Mouse (Mus musculus): ENCODE measurements at regions not wholly inside any gene's neighbourhood (a gene's known extent, or its start where the extent isn't known, plus 50 kb on each side); places are given as distances from the start of the nearest gene placed in this dataset.
A peak's percentile ranks its signal among the peaks of the same experiment; 100 is the strongest.
"Not testable (repeated sequence)": the region's sequence is repeated elsewhere in the genome, so short reads cannot be mapped to it uniquely, and the experiment has no call there.

DNA sequence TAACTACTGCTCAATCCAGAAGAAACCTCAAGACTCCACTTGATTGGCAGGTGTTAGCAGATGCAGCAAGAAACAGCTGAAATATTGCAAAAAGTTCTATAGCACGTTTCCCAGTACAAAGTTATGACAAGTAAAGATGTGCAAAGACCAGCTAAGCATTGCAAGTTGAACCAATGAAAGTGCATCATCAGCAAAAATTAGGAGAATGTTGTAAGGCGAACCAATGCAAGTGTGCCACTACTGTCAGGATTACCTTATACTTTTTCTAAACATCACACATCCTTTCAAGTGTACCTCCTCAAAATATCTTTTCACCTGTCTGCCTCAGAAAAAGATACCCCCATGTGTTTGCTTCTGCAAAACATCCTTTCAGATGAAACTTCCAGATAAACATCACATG is 244.7 kb downstream of the Slco6d1 start:
- DNase-seq (ENCODE audit: low spot score): no peak

DNA sequence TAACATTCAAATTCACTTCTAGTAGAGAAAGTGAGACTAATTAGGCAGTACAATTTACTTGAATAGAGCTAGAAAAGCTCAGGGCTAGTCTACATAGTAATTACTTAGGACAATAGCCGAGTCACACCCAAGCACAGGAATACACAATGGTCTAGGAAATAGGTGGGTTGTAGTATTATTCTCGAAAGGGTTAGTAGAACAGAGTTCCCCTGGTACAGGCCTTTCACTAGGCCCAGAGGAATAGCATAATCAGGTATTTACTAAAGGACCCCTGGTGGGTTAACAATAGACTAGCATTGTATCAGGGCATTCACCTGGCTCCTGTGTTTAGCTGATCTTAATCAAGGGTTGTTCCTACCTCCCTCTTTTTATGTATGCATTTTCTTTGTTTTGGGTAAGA is 246.5 kb downstream of the Slco6d1 start:
- DNase-seq (ENCODE audit: low spot score): not testable (repeated sequence)

DNA sequence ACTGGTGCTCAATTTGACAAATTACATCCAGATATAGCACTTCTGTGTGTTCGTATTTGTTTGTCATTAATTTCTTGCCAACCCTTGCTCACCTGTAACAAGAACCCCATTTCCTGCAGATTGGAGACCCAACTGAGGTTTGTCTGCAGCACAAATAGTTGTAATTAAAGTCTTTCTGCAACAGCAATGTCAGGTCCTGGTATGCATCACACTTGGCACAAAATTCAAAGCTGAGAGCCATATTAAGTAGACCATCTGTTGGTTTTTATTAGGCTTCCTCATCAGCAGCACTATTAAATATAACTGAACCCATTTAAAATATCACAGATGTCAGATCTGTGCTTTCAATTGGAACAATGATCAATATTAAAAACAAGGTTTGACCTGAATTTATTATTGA is 247.0 kb downstream of the Slco6d1 start:
- DNase-seq (ENCODE audit: low spot score): no peak

DNA sequence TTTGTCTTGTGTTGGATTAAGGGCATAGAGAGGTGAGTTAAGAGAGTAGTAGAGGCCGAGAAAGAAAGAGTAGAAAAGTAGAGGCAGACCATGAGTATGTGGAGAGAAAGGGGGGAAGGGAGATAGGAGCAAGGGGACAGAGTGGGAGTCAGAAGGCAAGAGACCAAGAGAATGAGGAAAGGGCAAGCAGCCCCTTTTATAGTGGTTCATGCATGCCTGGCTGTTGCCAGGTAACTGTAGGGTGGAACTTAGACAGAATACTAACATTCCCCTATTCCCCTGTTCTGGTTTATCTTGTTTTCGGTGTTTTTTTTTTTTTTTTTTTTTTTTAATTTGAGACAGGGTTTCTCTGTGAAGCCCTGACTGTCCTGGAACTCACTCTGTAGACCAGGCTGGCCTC is 247.7 kb downstream of the Slco6d1 start:
- no peak for DNase-seq (ENCODE audit: low spot score)

DNA sequence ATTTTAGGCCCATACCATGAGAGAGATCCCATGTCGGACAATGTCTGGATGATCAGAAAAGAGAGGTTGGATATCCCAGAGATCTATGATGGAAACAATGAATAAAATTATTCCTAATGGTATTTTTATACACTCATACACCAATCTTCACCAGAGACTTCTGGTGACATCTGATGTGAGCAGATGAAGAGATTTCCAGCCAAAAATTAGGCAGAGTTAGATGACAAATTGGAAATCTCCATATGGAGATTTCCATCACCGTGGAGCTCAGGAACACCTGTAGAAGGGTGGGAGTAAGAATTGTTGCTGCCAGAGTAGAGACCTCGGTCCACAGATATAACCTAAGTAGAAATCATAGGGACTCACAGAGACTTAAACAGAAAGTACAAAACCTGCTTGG is 257.8 kb downstream of the Slco6d1 start:
- DNase-seq (ENCODE audit: low spot score): no peak

DNA sequence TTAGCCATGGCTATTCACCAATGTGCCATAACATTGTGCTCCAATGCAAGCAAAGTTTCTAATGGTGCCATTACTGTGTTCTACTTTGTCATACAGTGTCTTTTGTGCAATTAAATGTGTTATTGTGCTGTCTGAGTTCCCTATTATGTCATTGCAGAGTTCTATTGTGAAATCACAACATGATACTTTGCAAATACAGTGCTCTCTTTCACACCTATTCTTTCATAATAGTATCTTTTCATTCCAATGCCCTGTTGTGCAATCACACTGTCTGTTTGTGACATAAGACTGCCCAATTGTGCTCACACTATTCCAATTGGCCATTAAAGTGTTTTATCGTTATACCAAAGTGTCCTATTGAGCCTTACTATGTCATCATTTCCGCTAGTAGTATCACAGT is 292.9 kb downstream of the Slco6d1 start:
- DNase-seq (ENCODE audit: low spot score): no peak

DNA sequence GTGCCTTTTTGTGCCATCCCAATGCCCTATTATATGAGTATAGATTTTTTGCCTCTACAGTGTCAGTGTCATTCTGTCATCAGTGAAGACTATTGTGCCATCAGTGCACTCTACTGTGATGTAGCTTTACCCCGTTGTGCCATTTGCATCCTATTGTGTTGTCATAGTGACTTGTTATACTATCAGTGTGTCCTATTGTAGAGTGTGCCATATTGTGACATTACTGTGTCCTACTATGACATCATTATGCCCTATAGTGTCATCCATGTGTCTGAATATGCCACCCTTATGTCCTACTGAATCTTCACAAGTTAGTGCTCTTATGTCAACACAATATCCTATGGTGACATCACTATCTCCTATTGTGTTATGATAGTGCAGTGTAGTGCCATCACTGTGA is 293.4 kb downstream of the Slco6d1 start:
- DNase-seq (ENCODE audit: low spot score): no peak

DNA sequence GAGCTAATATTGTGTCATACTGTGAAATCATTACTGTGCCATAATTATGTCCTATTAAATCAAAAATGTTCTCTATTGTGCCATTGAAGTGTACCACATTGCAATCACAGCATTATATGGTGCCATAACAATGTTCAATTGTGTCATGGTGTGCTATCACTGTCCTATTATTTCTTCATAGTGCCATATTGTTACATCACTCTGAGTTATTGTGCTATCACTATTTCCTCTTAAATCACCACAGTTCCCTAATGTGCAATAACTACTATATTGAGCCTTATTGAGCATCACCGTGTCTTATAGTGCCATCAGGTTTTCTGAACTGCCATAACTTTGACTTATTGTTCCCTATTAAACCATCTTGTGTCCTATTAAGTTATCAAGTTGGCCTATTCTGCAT is 299.7 kb downstream of the Slco6d1 start:
- no peak for DNase-seq (ENCODE audit: low spot score)

DNA sequence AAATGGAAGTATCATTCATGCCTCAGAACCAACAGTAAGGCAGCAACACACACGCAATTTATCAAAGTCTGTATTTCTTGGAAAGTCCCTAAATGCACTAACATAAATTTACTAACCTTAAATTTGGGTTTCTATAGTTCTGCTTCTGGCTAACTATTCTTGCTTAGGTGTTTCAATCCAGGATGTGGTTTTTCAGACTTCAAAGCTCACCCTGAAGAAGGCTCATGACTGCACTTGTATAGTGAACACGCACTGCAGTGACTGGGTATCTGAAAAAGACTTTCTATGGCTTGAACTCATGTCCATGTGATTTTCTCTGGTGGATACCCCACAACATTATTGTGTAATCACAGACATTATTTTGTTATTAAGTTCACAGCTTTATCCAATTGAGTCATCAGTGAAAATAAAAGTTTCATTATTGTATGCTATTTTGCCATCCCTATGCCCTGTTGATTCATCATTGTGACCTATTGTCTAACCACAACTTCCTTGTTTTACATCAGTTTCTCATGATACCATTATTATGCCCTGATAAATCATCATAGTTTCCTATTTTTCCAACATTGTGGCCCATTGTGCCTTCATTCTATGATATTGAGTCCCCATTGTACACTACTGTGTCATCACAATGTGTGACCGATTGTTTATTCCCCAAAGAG is 306.6 kb downstream of the Slco6d1 start:
- DNase-seq (ENCODE audit: low spot score): no peak

DNA sequence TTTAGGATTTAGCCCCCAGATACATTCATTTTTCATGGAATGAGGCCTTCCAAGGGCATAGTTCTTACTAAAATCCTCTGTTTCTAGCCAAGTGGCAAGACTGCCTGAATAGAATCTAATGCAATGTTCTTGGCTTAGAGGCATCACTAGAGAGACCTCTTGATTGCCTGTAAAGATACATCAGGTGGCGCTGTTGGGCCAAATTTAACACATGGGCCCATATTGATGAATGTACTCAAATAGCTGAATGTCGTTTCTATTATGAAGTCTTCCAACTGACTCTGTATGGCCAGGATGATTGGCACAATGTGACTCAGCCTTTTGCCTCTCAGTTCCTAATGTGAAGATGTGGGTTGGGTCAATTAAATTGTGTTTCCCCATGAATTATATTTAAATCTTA is 328.0 kb downstream of the Slco6d1 start:
- DNase-seq (ENCODE audit: low spot score): peak; percentile 31

DNA sequence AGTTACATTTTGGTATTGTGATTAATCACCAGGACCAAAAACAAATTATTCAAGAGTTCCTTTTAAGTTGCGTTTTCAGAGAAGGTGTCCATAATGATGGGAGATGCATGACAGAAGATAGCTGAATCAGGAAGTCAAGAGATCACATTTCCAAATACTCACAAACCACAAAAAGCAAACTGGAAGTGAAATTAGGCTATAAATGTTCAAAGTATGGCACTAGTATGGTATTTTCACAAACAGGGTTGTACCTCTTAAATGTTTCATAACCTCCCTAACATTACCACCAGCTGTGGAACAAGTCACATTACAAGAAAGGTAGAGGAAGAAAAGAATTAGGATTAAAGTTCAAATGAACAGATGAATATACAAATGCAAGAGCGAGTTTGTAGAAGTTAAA is 367.6 kb downstream of the Slco6d1 start:
- no peak for DNase-seq (ENCODE audit: low spot score)

DNA sequence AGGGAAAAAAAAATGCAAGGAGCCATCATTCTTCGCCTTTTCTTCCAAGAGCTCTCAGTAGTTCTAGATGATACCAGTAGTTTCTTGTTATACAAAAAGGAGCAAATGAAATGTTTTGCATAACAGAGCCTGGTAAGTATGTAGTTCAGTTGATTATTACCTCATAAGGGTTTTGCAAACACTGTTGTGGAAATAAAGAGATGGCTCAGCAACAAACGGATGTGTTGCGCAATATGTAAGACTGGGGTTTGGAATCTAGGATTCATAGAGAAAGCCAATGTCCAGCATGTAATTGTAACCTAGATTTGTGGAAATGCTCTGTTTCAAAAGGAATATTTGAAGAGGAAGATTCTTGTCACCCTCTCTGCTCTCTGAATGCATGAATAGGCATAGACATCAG is 372.4 kb downstream of the Slco6d1 start:
- no peak for DNase-seq (ENCODE audit: low spot score)

DNA sequence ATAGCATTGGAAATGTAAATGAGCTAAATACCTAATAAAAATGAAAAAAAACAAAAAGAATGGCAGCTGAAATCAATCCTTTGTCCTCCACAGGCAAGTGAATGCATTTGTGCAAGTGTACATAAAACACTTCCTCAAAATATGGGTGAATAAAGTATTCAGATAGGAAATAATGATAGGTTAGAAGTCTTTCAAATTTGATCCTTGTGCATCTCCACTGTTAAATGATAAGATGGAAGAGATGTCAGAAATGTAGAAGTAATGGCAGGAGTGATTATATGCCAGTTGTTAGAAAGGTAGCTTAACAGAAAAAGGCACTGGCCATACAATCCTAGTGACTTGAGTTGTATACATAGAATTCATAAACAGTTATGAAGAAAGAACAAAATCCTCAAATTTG is 391.6 kb downstream of the Slco6d1 start:
- no peak for DNase-seq (ENCODE audit: low spot score)

DNA sequence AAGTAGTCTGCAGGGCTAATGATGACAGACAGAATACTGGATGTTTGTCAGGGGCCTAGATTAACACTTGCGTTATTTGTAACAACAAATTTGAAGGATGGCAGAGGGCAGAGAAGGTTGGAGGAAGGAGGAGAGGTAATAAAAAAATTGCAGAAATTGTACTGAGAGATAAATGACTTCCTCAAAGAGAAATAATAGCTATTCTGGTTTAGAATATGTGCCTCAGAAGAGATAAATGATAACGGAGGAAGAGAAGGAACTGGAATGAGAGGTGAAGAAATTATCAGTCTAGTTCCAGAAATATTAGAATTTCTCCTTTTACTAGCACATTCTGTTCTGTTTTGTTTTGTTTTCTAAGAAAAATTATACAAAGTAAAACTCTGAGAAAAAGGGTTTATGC is 393.1 kb downstream of the Slco6d1 start:
- no peak for DNase-seq (ENCODE audit: low spot score)

DNA sequence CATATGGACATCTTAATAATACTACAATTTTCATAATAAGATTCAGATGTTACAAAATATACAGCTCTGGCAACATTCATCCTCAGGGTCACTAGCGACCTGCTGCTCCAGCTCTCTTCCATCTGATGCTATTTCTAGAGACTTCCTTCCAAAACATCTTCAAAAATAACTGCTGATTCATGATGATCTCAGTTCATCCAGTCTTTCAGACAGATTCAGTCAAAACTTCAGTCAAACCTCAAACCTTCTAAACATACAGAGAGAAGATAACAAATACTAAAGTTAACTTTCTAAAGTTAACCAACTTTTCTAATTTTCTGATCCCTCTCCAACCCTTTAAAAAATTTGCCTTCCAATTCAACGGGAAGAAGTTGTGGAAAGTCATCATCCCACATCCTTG is 397.2 kb downstream of the Slco6d1 start:
- no peak for DNase-seq (ENCODE audit: low spot score)

DNA sequence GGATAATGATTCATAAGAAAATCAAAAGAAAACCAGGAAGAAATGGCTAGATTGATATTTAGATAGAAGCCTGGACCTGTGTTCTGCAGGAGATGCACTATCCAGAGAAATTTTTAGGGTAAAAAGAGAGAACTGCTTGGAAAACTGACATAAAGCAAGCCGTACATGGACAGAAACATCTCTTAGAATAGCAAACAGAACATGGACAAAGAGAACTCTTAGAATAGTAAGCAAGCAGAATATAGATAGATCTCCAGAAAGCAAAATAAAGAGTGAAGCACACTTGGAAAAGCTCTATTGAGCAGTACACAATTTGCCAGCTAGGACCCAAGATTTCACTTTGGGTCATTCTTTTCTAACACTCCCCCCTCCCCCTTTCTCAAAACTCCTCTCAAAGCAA is 439.3 kb downstream of the Slco6d1 start:
- no peak for DNase-seq (ENCODE audit: low spot score)

DNA sequence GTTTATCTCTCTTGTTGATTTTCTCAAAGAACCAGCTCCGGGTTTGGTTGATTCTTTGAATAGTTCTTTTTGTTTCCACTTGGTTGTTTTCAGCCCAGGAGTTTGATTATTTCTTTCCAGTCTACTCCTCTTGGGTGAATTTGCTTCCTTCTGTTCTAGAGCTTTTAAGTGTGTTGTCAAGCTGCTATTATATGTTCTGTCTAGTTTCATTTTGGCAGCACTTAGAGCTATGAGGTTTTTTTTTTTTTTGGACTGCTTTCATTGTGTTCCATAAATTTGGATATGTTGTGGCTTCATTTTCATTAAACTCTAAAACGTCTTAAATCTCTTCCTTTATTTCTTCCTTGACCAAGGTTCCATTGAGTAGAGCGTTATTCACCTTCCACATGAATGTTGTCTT is 485.3 kb downstream of the Slco6d1 start:
- DNase-seq (ENCODE audit: low spot score): no peak

DNA sequence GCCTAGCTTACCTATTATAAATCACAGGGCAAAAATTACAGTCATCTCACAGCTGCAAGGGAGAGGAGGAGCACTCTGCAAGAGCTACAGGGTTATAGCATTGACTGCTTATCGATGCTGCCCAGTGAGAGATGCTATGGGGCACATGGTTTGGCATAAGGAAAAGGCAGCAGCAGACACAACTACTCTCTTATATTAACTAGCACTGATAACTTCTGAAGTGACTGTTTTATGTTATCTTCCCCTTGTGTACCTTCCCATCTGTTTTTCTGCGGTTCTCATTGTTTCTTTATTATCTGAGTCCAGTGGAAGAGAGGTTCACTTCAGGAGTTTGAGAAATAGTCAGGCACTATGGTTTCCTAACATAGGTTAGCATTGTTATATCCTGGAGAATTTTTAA is 502.1 kb downstream of the Slco6d1 start:
- DNase-seq (ENCODE audit: low spot score): no peak

DNA sequence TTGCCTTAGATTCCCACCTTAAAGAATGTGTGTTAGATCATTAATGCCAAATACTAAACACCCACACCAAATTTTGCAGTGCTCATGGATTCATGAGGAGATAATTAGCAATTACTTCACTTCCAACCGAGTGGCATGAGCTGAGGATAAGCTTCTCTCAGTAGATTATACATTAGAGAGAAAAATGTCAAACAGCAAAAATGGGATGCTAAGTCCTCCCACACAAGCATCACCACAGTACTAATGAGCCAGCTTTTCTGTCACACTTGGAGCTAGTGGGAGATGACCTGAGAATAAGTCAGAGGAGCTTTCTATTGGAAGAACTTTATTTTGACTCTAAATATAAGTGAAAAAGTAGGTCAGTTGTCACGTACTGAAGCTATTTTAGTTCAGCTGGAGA is 504.0 kb downstream of the Slco6d1 start:
- DNase-seq (ENCODE audit: low spot score): no peak

DNA sequence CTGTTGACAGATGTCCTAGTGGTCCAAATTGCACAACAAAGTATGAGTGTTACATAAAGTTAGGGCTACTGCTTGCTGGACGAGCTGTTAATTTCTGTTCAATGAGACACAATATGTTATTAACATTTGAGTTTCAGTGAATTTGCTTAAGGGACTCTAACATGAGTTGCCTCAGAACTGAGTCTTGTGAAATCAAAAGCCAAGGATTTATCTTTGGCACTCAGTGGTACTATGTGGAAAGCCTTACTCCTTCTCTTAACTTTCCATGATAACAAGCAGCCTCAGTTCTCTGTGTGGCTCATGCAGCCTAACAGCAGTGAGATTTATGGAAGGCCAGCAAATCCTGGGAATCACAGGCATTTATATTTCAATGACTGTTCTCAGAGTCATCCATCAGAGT is 510.0 kb downstream of the Slco6d1 start:
- no peak for DNase-seq (ENCODE audit: low spot score)

DNA sequence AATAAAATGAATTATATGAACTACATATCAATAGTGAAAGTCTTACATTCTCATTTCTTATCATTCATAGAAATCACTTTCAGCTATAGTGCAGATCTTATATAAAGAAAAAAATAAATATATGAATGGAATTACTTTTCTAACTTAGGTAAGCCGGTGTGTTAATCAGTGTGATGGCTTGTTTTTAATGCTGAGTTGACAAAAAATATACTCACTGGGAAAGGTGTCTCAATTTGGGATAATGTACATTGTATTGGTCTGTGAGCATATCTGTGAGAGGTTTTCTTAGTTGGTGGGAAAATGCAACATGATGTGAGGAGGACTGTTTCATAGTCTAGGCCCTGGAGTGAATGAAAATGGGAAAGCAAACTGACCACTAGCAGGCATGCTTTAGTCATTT is 511.3 kb downstream of the Slco6d1 start:
- DNase-seq (ENCODE audit: low spot score): no peak

DNA sequence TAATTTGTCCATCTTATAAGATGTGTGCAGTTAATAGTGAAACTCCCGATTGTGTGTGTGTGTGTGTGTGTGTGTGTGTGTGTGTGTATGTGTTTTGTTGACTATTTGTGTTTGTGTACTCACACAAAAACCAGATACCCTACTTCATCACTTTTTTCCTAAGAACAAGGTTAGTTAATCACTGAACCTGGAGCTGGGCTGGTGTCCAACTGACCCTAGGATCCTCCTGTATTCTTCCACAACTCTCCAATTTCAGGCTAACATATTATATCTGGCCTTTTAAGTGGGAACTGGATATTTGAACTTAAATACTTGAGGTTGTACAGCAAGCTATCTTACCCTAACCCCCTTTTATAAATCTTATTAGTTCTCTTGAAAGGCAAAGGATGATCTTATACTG is 556.8 kb downstream of the Slco6d1 start:
- DNase-seq (ENCODE audit: low spot score): no peak

Measured in testis, postnatal 10 days (tissue).